In genomic region chr7:92115237-92115871, GRCm38 (mm10) we compare ENCODE assay signal across 22 mouse cellular contexts.
DNase-seq lines count a peak whose midpoint lies in the region; ATAC-seq lines count a peak whose summit lies in the region.
"Had no signal": no experiment of that assay in that cellular context is flagged by ENCODE, and none has a peak within 500 bp of the region (broad histone marks: within the 10 kb centered on the region; RNA-seq: fewer than 3 reads in every experiment).

No protein-coding gene starts in this region.

- DNase-seq in adrenal gland, postnatal 14 days: peak; percentile 5
- no peak for DNase-seq in adrenal gland, adult 8-10 months
- no peak for DNase-seq in heart, adult 18-20 months
- DNase-seq in left cerebral cortex, adult 11 months (ENCODE audit: low spot score): peak; percentile 47
- no peak for DNase-seq in left cerebral cortex, adult 18-20 months (ENCODE audit: low spot score in 2 of 2)
- peak; percentile 75 for DNase-seq in brain, adult 2 months (ENCODE audit: low read depth, low spot score)
- DNase-seq: adrenal gland, postnatal 10 days; cerebellum, adult 11-12 months; cerebellum, postnatal 10 days; forebrain, postnatal 0 days; kidney, adult 11 months; left cerebral cortex, postnatal 4 days; lung, postnatal 4 days; midbrain, embryonic 14.5 days; right cerebral cortex, postnatal 14 days; spleen, adult 18-20 months; thymus, postnatal 14 days had no signal

- no peak overlapping the region for H3K4me2 ChIP-seq in heart, embryonic 13.5 days
- H3K4me2 ChIP-seq: hindbrain, embryonic 13.5 days had no signal

- H3K4me3 ChIP-seq in heart, embryonic 13.5 days: no peak overlapping the region
- H3K4me3 ChIP-seq: embryonic facial prominence, embryonic 10.5 days; hindbrain, embryonic 13.5 days had no signal

- H3K9me3 ChIP-seq in heart, embryonic 13.5 days: no peaks in the 10 kb centered on the region
- H3K9me3 ChIP-seq: embryonic facial prominence, embryonic 10.5 days; hindbrain, embryonic 13.5 days had no signal

- H3K27me3 ChIP-seq in heart, embryonic 13.5 days (replicated peaks): no peaks in the 10 kb centered on the region
- H3K27me3 ChIP-seq: hindbrain, embryonic 13.5 days had no signal

- peaks cover 21% of the 10 kb centered on the region for H3K4me1 ChIP-seq in heart, embryonic 13.5 days
- H3K4me1 ChIP-seq: embryonic facial prominence, embryonic 10.5 days; hindbrain, embryonic 13.5 days had no signal

- WGBS in heart, embryonic 13.5 days: 41% methylated on average over 5 of the region's 5 CpGs

- peak overlapping the region; percentile 66 for H3K27ac ChIP-seq in heart, embryonic 13.5 days (replicated peaks)
- H3K27ac ChIP-seq: embryonic facial prominence, embryonic 10.5 days; hindbrain, embryonic 13.5 days; kidney, postnatal 0 days had no signal

- no peak; the same call in 1 of the 2 replicates for ATAC-seq in heart, embryonic 13.5 days (ENCODE audit: extremely low read depth, insufficient number of reproducible peaks, low FRiP score, low TSS enrichment)
- ATAC-seq: CD4-positive, CD25-positive, alpha-beta regulatory T cell, adult 4 months; forebrain, postnatal 0 days had no signal

- H3K9ac ChIP-seq in heart, embryonic 13.5 days: no peak overlapping the region
- H3K9ac ChIP-seq: forebrain, postnatal 0 days; hindbrain, embryonic 13.5 days had no signal

- no peaks in the 10 kb centered on the region for H3K36me3 ChIP-seq in heart, embryonic 13.5 days
- H3K36me3 ChIP-seq: embryonic facial prominence, embryonic 10.5 days; hindbrain, embryonic 13.5 days had no signal

Comparison
In these comparisons a context has a peak if more than half of its experiments do, and no peak if none do; other contexts are left out.
1. DNase-seq: peak in adrenal gland, postnatal 14 days (single experiment), left cerebral cortex, adult 11 months (single experiment) and brain, adult 2 months (single experiment); none in adrenal gland, adult 8-10 months (single experiment), heart, adult 18-20 months (0 of 2) and left cerebral cortex, adult 18-20 months (0 of 2).